Mouse (Mus musculus) liver, adult 2 months (tissue): Measurements from ENCODE around the gene 1110004F10Rik.

Experiments used
- CTCF ChIP-seq: fragments of 200-500 bp; IDR thresholded peaks from 2 replicates; pipeline ENCODE4 v1.5.1; 2011; ENCODE audit warnings: low read depth, low read length, control low read depth
- POLR2A ChIP-seq: fragments of 200-500 bp; IDR thresholded peaks from 2 replicates; pipeline ENCODE4 v1.6.1; 2011; ENCODE audit warnings: low read length, control low read depth; ENCODE audit not compliant: insufficient read depth; ENCODE audit errors: extremely low read depth

GRCm38 (mm10) chr7:116092710-116093465 is 53.7 kb downstream of the 1110004F10Rik start:
- peak; percentile 80 for TF ChIP-seq POLR2A
- TF ChIP-seq CTCF = 0 out of 2 replicates have a peak, but pooled peaks have one; percentile 32
